Mouse (Mus musculus): ENCODE data around the gene Tldc1.

- TF ChIP-seq CTCF (conservative IDR thresholded peaks at IDR 0.05; ENCODE audit: low read length) (no peak), NANOG (IDR thresholded peaks at IDR 0.05; ENCODE audit: borderline replicate concordance, low read length) (no peak)
These were observed 20.2 kb upstream of the Tldc1 start for GRCm38 (mm10) chr8:119798170-119798964.

All from E14TG2a.4 (cell line).